Mouse (Mus musculus) kidney, adult 2 months (tissue): ENCODE data around the gene Aen.

Source experiments
- CTCF ChIP-seq: fragments of 200-500 bp; conservative IDR thresholded peaks from 2 replicates; pipeline ENCODE4 v1.5.1; 2011; ENCODE audit warnings: low read depth, mild to moderate bottlenecking, control low read depth, low read length, moderate library complexity, mixed read lengths; ENCODE audit not compliant: insufficient read depth, insufficient read length
- POLR2A ChIP-seq: fragments of 200-500 bp; IDR thresholded peaks from one replicate; pipeline ENCODE4 v1.6.1; 2011; ENCODE audit warnings: low read depth, low read length, control low read depth

DNA sequence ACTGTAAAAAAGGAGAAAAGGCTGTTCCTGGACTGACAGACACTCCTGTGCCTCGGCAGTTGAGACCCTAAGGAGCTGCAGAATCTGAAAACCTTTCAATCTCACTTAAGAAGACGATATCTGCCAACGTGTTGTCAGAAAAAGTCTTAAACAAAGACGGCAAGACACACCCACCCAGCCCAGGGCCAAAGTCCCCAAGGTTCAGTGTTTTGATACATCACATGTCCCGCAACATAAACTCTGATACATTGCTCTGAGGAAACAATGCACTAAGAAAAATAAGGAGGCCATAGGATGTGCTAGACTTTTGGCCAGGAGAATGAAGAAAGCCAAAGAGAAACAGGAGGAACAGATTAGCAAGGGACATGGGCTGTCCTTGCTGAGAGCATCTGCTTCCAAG is 22.8 kb upstream of the Aen start:
- TF ChIP-seq CTCF (no peak), POLR2A (no peak)
